Mouse (Mus musculus) midbrain, embryonic 15.5 days (tissue): ENCODE results near the gene Ryr3. TPM values are rescaled to one million over a fixed set of nuclear protein-coding genes. Genes with fewer than 3 reads are reported as not detected.

Experiments used
- ATAC-seq: fragments of 200-750 bp; cut with Nextera tagmentation; replicated peaks from 2 replicates; pipeline ENCODE4 v1.8.0; 2017; ENCODE audit warnings: moderate TSS enrichment
- H3K27ac ChIP-seq: fragments of 300-500 bp; sonication (generic); 2 replicates; pipeline ENCODE4 v1.5.1; 2015; ENCODE audit warnings: mild to moderate bottlenecking, inconsistent platforms
- H3K27me3 ChIP-seq: fragments of 300-500 bp; sonication (generic); replicated peaks from 2 replicates; pipeline ENCODE4 v1.6.1; 2015; ENCODE audit warnings: inconsistent platforms
- H3K36me3 ChIP-seq: fragments of 300-500 bp; sonication (generic); replicated peaks from 2 replicates; pipeline ENCODE4 v1.6.1; 2015; ENCODE audit warnings: inconsistent platforms
- H3K4me1 ChIP-seq: fragments of 300-500 bp; sonication (generic); 2 replicates; pipeline ENCODE4 v1.6.1; 2015; ENCODE audit warnings: inconsistent platforms
- H3K4me2 ChIP-seq: fragments of 300-500 bp; sonication (generic); 2 replicates; pipeline ENCODE4 v1.6.1; 2015; ENCODE audit warnings: inconsistent platforms, mild to moderate bottlenecking, moderate library complexity
- H3K4me3 ChIP-seq: fragments of 300-500 bp; sonication (generic); 2 replicates; pipeline ENCODE4 v1.5.1; 2015; ENCODE audit warnings: mild to moderate bottlenecking, inconsistent platforms
- H3K9ac ChIP-seq: fragments of 300-500 bp; sonication (generic); 2 replicates; pipeline ENCODE4 v1.6.1; 2015; ENCODE audit warnings: mild to moderate bottlenecking, inconsistent platforms
- H3K9me3 ChIP-seq: fragments of 300-500 bp; sonication (generic); 2 replicates; pipeline ENCODE4 v1.6.1; 2016; ENCODE audit warnings: inconsistent platforms
- WGBS: fragments of 180-500 bp; shearing (Covaris S2); methylation state at CpG from one replicate; pipeline ENCODE4 v1.1.7; 2015; ENCODE audit warnings: mixed read lengths; 5-methylcytosine and 5-hydroxymethylcytosine counted together
- microRNA-seq: library from miRNA; unstranded; fragments of <30 nt; microRNA quantifications from one replicate; pipeline ENCODE4, GENCODE M21; 2016
- polyA plus RNA-seq: library from polyadenylated mRNA; unstranded; fragments of >200 nt; fragmentation: Nextera tagmentation; extraction: Ambion mirVana; gene quantifications from 2 replicates; pipeline ENCODE4 v1.2.1, GENCODE M21; 2015

Gene Ryr3
- polyA plus RNA-seq, 1 experiment from 2014 or later: 6.0 TPM

DNA sequence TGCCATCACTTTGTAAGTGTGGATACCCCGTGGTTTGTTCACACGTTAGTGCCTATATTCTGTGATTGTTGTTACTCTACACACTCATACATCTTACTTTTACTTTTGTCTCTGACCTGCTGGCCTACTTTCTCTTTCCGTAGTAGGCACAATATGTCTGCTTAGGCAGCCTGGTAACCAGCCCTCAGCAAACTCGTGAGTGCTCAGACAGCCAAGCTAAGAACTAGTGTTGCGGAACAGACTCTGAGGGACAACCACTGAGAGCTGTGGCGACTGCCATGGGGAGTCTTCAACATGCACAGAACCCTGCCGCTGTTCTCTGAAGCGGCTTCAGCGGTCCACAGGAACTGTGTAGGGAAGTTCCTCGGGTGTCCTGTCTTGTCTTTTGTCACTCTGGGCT, 616.7 kb downstream of the Ryr3 start:
- ATAC-seq: no peak
- H3K4me1 ChIP-seq: no peaks in the 10 kb centered on the region
- H3K4me2 ChIP-seq: no peak overlapping the region
- no peaks in the 10 kb centered on the region for H3K9me3 ChIP-seq
- 40% methylated on average over 10 of the region's 10 CpGs for WGBS
- H3K36me3 ChIP-seq: no peaks in the 10 kb centered on the region
- H3K4me3 ChIP-seq: no peak overlapping the region
- no peak overlapping the region for H3K9ac ChIP-seq
- no peak overlapping the region for H3K27ac ChIP-seq
- H3K27me3 ChIP-seq: no peaks in the 10 kb centered on the region

DNA sequence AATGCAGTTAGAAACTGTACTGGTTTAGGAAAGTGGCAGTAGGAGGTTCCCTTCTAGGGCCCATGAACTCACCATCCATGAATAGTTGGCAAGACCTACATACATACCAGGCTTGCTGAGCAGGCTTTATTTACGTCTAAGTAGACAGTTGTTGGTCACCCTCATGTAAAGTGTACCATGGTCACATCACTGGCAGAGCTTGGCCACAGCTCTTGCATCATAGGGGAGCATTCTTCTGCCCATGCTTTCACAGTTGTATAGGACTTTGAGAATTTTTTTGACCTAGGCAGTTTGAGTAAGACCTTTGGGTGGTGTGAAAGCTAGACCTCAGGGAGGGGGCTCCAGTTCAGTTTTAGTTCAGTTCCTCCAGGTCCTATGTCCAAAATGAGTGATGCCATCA, 619.8 kb downstream of the Ryr3 start:
- H3K4me1 ChIP-seq: no peaks in the 10 kb centered on the region
- no peaks in the 10 kb centered on the region for H3K36me3 ChIP-seq
- H3K9me3 ChIP-seq: no peaks in the 10 kb centered on the region
- H3K4me2 ChIP-seq: no peak overlapping the region
- H3K4me3 ChIP-seq: no peak overlapping the region
- ATAC-seq: no peak
- H3K9ac ChIP-seq: no peak overlapping the region
- no peaks in the 10 kb centered on the region for H3K27me3 ChIP-seq
- no peak overlapping the region for H3K27ac ChIP-seq
- 78% methylated on average over 1 of the region's 1 CpGs for WGBS

DNA sequence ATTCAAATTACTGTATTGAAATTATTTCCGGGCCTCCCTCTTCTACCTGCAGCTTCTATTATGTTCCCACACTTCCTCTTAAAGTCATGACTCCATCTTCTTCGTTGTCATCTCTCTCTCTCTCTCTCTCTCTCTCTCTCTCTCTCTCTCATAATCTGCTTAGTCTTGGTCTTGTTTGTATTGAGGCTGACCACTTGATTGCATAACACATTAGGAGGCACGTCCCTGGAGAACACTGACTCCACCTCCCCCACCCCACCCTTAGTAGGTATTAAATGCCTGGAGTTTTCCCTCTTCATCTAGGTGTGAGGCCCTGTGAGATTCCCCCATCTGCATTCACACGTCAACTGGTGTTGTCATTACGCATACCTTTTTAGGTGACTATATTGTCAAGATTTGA, 620.5 kb downstream of the Ryr3 start:
- no peak overlapping the region for H3K9ac ChIP-seq
- no peak overlapping the region for H3K4me2 ChIP-seq
- no peak for ATAC-seq
- 73% methylated on average over 5 of the region's 5 CpGs for WGBS
- H3K4me1 ChIP-seq: no peaks in the 10 kb centered on the region
- no peak overlapping the region for H3K27ac ChIP-seq
- no peaks in the 10 kb centered on the region for H3K27me3 ChIP-seq
- no peak overlapping the region for H3K4me3 ChIP-seq
- H3K9me3 ChIP-seq: no peaks in the 10 kb centered on the region
- H3K36me3 ChIP-seq: no peaks in the 10 kb centered on the region

DNA sequence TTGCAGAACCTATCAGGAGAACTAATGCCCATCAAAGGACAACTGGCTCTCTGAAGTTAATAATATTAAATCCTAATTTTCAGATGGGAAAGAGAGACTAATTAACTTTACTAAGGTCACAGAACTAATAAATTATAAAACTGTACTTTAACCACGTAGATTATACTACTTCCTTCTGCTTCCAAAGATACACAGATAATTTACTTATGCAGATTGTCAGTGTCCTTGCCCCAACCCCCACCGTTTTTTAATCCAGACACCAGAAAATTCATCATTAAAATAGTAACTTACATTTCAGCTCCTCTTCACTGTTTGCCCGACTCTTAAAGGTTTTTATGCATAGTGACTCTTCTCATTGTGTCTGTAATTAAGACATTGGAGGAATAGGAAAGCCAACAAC, 621.1 kb downstream of the Ryr3 start:
- H3K4me1 ChIP-seq: no peaks in the 10 kb centered on the region
- ATAC-seq: no peak
- WGBS: 75% methylated on average over 3 of the region's 3 CpGs
- H3K36me3 ChIP-seq: no peaks in the 10 kb centered on the region
- H3K9ac ChIP-seq: no peak overlapping the region
- no peak overlapping the region for H3K27ac ChIP-seq
- no peak overlapping the region for H3K4me3 ChIP-seq
- H3K9me3 ChIP-seq: no peaks in the 10 kb centered on the region
- no peaks in the 10 kb centered on the region for H3K27me3 ChIP-seq
- no peak overlapping the region for H3K4me2 ChIP-seq

DNA sequence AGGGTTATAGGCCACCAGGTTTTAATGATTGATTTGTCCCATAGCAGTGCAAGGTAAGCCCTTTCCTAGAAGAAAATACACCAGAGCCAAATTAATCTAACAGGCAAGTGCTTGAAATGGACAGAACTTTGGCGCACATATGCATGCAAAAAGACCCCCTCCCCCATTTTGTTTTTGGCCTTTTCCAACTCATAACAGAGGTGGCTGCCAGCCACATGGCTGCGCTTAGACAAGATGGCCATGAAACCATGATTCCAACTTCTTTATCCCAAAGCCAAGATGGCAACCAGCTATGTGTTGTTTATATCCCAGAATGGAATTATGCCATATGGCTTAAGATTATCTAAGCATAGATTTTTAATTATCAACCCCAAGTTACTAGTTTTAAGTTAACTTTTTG, 623.1 kb downstream of the Ryr3 start:
- Histone ChIP-seq H3K9ac (no peak overlapping the region), H3K4me2 (no peak overlapping the region), H3K36me3 (no peaks in the 10 kb centered on the region), H3K4me3 (no peak overlapping the region), H3K27ac (no peak overlapping the region), H3K4me1 (no peaks in the 10 kb centered on the region), H3K27me3 (no peaks in the 10 kb centered on the region), H3K9me3 (no peaks in the 10 kb centered on the region)
- WGBS: 97% methylated on average over 2 of the region's 2 CpGs
- ATAC-seq: no peak

DNA sequence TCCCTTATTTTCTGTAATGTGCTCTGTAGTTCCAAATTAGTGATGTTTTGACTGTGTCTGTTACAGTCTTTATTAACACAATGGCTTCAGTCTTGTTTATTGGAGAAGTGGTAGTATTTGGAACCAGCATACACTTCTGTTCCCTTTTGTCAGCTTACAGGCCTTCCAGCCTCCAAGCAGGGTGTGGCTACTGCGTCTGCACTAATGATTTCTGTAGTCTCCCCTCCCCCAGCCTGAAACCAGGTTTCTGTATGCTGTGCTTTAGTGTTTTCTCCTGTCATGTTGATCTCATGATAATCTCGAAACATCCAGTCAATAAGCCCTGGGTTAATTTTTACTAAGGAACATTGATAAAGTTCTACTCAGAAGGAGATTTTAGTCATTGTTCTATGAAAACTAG, 623.6 kb downstream of the Ryr3 start:
- Histone ChIP-seq H3K36me3 (no peaks in the 10 kb centered on the region), H3K27ac (no peak overlapping the region), H3K4me3 (no peak overlapping the region), H3K4me2 (no peak overlapping the region), H3K9me3 (no peaks in the 10 kb centered on the region), H3K9ac (no peak overlapping the region), H3K4me1 (no peaks in the 10 kb centered on the region), H3K27me3 (no peaks in the 10 kb centered on the region)
- no peak for ATAC-seq
- WGBS: 63% methylated on average over 2 of the region's 2 CpGs

DNA sequence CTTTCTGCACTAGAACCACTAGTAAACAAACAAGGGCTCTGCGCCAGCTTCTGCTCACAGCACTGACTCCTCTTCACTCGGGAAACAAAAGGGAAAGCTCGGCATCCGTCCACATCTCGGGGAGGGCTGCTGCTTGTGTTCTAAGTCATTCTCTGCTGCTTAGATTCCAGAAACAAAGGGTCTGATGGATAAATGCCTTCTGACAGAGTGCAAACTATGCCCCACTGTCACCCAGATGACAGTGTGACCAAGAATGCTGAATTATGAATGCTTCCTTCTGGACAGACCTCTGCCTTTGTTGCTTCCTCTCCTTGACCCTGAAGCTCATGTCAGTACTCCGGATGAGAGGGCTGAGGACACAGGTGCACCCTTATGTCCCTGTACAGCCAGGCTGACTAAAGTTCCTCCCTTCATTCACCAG, 625.4 kb downstream of the Ryr3 start:
- no peaks in the 10 kb centered on the region for H3K36me3 ChIP-seq
- H3K9ac ChIP-seq: no peak overlapping the region
- no peaks in the 10 kb centered on the region for H3K4me1 ChIP-seq
- peak overlapping the region; percentile 31; the same call in 1 of the 2 replicates for H3K27ac ChIP-seq
- WGBS: 29% methylated on average over 6 of the region's 6 CpGs
- no peak overlapping the region for H3K4me2 ChIP-seq
- ATAC-seq: 0 out of 2 replicates have a peak, but pooled peaks have one; percentile 50
- no peaks in the 10 kb centered on the region for H3K27me3 ChIP-seq
- no peaks in the 10 kb centered on the region for H3K9me3 ChIP-seq
- no peak overlapping the region for H3K4me3 ChIP-seq

DNA sequence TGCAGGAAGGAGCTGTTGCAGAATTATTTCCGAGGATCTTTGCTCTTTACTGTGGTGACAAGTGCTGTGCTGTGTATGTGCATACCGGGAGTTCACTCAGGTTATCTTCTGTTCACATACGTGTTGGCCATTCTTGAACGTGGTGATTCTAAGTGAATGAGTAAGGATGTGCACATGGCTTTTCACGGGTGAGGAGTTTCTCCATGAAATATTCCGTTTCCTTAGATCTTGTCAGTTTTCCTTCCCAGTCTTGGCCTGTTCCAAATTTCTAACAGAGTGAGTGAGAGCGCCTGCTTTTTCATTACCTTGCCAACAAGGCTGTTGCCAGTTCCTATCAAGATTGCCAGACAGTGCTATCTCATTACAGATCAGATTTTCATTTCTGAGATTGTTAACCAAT, 625.9 kb downstream of the Ryr3 start:
- Histone ChIP-seq H3K4me3 (no peak overlapping the region), H3K36me3 (no peaks in the 10 kb centered on the region), H3K9me3 (no peaks in the 10 kb centered on the region), H3K9ac (no peak overlapping the region), H3K27me3 (no peaks in the 10 kb centered on the region), H3K4me2 (no peak overlapping the region), H3K4me1 (no peaks in the 10 kb centered on the region), H3K27ac (no peak overlapping the region)
- 71% methylated on average over 7 of the region's 7 CpGs for WGBS
- ATAC-seq: peak; percentile 60; the same call in 1 of the 2 replicates

Small RNAs within 50 kb of the gene (microRNA-seq; reads per million reads assigned to microRNA genes)
- not detected for gene Gm44374

Other genes starting within 250 kb of the Ryr3 start
- gene Tmco5b, start 68.6 kb upstream of the Ryr3 start, polyA plus RNA-seq: not detected in 2 replicates
- gene Fmn1, start 110.6 kb upstream of the Ryr3 start, polyA plus RNA-seq: 0.40 TPM in 2 replicates